Mouse (Mus musculus): Measurements from ENCODE around the gene Pbx1.

The Pbx1 gene

DNA sequence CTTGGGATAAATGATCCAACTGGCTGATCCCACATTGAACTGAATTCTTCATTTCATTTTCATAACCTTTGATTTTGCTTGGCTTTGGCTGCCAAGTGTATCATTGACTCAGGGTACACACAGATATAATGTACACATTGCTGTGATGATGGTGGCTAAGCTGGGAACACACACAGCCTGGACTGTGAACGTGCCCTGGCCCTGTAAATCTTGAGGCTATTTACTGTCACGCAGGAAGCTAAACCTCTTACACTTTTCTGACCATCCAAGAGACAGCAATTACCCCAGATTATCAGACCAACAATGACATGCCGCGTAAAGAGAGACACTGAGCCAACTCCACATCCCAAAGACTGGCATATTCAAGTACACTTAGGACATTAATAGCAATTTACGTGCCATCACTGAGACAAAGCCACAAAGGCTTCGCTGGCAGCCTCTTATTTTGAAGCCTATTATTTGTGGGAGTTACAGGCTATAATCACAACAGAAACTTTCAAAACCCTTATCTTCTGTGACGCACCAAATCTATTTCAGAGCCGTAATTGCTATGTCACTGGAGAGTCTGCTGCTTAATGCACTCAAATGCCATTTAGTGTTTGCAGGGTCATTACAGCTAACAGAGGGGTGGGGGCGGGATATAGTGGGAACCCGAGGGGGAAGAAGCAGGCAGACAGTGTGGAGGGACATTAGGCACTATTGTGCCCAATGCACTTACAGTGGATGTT lies 262.9 kb downstream of the Pbx1 start:
- no peak for DNase-seq (ENCODE audit: low read depth)

GRCm38 (mm10) chr1:168167781-168168180 lies 264.3 kb downstream of the Pbx1 start:
- DNase-seq (ENCODE audit: low read depth): no peak

GRCm38 (mm10) chr1:168166841-168167240 lies 265.2 kb downstream of the Pbx1 start:
- no peak for DNase-seq (ENCODE audit: low read depth)

DNA sequence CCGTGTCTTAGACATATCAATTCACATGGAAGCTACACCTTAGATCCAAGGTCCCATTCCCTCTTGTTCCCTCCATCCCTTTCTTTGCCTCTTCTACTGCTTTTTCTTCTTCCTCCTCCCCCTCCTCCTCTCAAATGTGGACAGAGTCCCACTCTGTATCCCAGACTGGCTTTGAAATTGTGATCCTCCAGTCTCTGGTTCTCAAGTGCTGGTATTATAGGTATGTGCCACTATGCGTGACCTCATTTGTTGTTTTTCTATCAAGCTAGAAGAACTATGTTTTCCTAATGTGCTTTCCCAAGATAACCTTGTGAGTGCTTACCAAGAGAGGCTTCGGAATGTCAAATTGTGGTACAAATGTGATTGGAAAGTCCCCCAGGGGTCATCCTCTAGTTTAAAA lies 267.1 kb downstream of the Pbx1 start:
- DNase-seq (ENCODE audit: low read depth): no peak

DNA sequence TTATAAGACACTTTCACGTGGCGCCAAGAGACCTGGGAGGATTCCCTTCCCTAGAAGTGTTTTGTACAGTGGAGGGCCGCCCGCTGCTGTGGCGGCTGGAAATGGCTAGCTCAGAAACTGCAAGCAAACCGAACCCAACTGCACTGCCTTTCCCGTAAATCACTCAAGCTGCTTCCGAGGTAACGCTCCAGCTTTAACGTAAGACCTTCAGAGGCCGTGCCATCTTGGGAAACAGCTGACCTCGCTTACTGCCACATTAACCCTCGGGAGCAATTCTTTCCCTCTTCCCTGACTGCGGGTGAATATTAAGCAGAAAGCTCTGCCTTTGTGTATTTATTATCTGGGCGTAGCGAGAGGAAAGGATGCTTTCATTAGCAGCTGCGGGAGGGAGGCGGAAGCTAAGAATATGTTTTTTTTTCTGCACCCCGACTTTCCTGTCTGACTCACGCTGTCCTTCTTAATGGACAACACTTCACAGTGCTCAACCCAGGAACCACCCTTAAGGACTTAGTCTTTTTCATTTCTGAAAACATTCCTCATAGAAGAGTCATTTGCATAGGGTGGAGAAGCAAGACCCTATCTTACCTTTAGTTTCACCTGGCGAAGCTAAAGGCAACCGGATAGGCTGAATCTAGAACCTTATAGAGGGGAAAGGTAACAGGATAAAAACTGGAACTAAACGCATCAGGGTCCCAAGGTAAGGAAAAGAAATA lies 268.4 kb downstream of the Pbx1 start:
- no peak for DNase-seq (ENCODE audit: low read depth)

- DNase-seq (ENCODE audit: low read depth): no peak
Measured at GRCm38 (mm10) chr1:168139138-168139682, 292.9 kb downstream of the Pbx1 start.

DNA sequence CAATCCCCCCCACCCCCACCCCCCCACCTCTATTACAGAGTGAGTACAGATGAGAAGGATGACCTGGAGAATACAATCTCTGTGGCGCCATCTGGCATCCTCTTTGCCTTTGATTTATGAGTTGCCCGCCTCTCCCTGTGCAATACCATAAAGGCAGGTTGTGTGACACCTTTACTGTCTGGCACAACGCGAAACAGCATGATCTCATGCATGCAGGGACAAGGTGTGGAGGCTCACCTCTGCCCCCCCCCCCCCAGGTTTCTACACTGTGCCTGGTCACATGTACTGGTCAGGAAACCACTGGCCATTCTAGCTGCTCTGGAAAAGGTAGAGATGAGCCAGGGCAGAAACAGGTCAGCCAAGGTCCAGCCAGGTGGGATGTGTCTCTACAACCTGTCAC lies 293.4 kb downstream of the Pbx1 start:
- no peak for DNase-seq (ENCODE audit: low read depth)

DNA sequence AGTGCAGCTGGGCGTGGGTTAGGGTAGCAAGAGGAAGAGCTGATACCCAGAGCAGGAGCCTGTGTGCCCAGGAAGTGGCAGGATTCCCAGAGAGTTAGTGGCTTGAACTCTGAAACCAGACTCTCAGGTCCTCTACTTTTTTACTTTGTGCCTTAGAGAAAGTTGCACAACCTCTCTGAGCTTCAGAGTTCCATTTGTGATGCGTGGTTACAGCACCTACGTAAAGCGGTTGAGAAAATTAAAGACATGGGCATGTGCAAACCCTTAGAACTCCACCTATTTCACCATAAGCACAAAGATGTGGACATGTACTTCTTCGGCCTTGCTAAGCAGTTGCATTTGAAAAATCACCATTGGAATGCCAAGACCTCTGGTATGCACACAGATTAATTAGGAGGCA lies 294.2 kb downstream of the Pbx1 start:
- no peak for DNase-seq (ENCODE audit: low read depth)

DNA sequence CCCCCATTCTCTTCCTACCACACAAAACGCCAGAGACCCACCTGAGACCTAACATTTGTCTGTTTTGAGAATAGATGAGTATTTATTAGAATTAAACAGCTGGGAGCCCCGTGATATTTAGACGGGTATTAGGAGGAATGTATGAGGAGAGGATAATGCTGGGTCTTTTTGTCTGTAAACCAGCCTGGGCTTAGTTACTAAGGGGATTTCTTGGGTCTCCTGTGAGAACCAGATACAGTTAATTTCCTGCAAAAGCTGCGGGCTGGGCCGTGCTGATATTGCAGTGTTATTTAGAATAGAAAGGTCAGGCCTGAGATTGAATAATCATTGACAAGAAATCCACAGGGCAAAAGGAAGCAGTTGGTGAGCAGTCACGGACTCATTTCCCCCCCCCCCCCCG lies 296.5 kb downstream of the Pbx1 start:
- no peak for DNase-seq (ENCODE audit: low read depth)

DNA sequence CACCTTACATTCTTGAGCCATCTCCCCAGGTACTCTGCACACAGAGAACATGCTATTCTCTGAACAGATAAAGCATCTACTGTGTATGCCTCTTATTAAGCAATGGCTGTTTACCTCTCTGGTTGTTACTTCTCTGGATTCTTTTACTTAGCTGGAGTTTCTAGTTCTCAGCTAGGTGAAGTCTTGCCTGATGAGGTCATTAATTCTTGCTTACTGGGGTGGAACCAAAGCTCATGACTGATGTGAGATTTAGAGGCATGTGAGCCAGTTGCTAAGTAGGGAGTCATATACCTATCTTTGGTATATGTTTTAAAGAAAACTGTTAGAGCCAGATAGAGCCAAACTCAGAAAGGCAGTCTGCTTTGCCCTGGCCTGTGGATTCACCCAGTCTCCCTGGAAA lies 298.4 kb downstream of the Pbx1 start:
- no peak for DNase-seq (ENCODE audit: low read depth)

DNA sequence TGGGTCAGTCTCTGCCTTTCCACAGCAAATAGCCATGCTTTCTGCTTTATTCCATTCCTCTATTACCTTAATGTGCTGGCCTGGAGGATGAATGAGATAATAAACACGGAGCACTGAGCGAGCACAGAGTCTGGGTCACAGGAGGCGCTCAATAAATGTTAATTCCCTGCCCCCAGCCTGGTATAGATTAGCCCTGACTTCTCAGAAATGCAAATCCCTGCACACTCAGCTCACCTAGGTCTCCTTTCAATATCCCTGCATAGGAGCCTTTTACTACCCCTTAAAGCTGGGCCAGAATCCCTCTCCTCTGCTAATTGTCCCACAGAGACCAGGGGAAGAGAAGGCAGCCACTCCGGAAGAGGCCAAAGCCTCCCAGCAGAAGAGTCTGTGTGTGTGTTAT lies 304.1 kb downstream of the Pbx1 start:
- DNase-seq (ENCODE audit: low read depth): no peak

GRCm38 (mm10) chr1:168124643-168125490 lies 307.2 kb downstream of the Pbx1 start:
- DNase-seq (ENCODE audit: low read depth): no peak

DNA sequence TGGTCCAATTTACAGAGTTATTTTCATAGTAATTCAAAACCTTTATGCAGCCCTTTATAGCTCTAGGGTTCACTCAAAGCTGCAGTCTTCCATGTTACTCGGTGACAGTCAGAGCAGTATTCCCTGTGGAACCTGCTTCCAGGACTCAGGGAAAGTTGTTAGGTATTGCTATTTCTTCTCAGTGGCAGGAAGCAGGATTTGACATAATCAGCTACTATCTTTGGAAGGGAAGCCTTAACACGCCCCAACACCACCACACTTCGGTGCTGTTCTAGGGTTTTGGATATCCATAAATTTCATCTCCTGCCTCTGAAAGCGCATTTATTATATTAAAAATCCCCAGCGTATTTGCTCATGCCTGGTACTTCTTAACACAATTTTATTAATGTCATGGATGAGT lies 314.0 kb downstream of the Pbx1 start:
- no peak for DNase-seq (ENCODE audit: low read depth)

- no peak for DNase-seq (ENCODE audit: low read depth)
Measured at GRCm38 (mm10) chr1:168117367-168117766, 314.7 kb downstream of the Pbx1 start.

DNA sequence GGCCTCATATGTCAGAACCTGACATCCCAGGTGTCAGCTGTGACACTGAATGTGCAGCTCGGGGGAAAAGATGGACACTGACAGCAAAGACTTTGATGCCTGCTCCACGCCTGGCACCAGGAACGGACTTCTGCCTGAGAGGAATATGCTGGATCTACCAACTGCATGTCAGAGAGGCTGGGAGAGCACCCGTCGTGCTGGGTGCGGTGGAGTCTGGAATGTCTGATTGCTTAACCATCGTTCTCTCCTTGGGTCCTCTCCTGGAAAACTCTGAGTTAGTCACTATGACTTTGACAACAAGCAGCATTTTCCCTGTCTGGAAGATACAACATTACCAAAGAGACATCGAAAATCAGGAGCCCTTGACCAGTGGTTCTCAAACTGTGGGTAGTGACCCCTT lies 322.3 kb downstream of the Pbx1 start:
- DNase-seq (ENCODE audit: low read depth): no peak

DNA sequence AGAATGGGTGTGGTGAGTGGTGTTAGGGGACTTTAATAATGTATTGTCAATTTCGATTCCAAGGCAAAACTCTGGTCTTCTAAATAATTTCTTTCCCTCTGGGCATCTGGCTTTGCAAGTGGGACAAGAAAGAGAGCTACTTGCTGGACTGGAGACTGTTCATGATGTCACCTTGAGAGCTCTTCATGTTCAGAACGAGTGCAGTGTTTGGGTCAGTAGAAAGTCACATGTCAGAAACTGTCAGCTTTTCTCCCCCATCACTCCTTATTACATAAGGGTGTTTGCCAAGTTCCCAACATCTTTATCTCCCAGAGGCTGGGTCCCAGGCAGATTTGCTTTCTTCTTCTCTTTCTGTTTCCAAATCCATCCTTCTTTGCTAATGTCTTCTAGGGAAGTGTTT lies 328.2 kb downstream of the Pbx1 start:
- DNase-seq (ENCODE audit: low read depth): no peak

GRCm38 (mm10) chr1:168101514-168101913 lies 330.6 kb downstream of the Pbx1 start:
- no peak for DNase-seq (ENCODE audit: low read depth)

DNA sequence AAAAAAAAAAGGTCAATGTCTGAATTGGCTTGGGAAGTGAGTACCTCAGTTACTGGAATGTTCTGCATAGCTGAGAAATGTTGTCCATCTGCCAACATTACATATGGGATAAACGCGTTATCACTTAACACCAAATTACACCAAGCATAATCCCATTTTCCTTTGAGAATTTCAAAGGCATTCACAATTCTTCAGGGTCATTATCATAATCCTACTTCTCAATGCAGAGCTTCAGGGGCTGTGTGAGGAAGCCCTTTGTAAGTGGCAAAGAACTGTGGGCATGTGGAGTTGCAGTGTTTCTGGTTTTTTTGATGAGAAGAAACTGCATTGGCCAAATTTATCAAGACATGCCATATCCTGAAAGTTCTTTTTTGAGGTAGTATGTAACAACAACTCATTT lies 333.3 kb downstream of the Pbx1 start:
- no peak for DNase-seq (ENCODE audit: low read depth)

GRCm38 (mm10) chr1:168094671-168095070 lies 337.4 kb downstream of the Pbx1 start:
- no peak for DNase-seq (ENCODE audit: low read depth)

GRCm38 (mm10) chr1:168093044-168093443 lies 339.0 kb downstream of the Pbx1 start:
- DNase-seq (ENCODE audit: low read depth): no peak

GRCm38 (mm10) chr1:168091627-168092026 lies 340.4 kb downstream of the Pbx1 start:
- DNase-seq (ENCODE audit: low read depth): no peak

DNA sequence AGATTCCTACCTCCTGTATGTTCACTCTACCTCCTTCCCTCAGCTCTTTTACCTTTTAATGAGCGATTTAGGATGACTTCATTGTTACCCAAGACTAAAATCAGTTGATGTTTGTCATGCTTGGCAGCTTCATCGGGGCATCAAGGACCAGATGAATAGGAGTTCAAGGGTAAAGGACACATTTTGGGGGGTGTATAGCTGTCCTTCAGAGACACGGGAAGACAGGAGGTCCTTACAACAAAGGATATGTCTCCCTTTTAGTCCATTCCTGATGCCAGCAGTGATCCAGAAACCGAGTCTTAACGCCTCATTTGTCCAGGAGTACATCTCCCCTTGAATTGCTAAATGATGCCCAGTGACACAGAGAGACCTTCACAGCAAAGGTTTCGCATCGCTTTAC lies 343.4 kb downstream of the Pbx1 start:
- DNase-seq (ENCODE audit: low read depth): no peak

DNA sequence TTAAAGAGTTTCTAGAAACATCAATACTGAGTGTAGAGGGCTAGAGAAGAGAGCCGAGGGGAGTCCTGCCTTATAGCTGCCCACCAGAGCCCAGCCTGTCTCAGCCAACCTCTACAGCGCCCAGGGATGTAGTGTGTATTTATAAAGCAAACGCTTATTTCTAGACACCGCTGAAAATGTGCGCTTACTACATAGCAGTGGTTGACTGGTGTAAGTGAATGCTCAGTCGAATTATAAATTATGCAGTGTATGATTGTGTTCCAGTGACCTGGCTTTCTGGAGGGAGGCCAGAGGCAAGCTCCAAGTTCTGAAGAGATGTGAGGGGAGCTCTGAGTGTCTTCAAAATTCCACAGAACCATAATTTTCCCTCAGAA lies 352.7 kb downstream of the Pbx1 start:
- DNase-seq (ENCODE audit: low read depth): no peak
